Comparison of ENCODE assay signal across 8 mouse cellular contexts in genomic region chr17:47629717-47630677, GRCm38 (mm10). TPM values are rescaled to one million over a fixed set of nuclear protein-coding genes. Genes with fewer than 3 reads are reported as not detected.
DNase-seq lines count a peak whose midpoint lies in the region; ATAC-seq lines count a peak whose summit lies in the region.

No protein-coding gene starts in this region.

- intact Hi-C loops in gastrocnemius, postnatal 36 days (cut with DNase I), result loop anchor here (5.0 kb wide), 1 partner anchor 42 kb away; no protein-coding TSS in a partner anchor

- H3K27me3 ChIP-seq in kidney, embryonic 14.5 days (ENCODE audit: control insufficient read depth, insufficient read depth, low read length), result no peaks in the 10 kb centered on the region
- no peaks in the 10 kb centered on the region for H3K27me3 ChIP-seq in liver, embryonic 16.5 days (ENCODE audit: control insufficient read depth, insufficient read depth, low read depth, low read length)
- H3K27me3 ChIP-seq in neural tube, embryonic 14.5 days (ENCODE audit: control insufficient read depth, insufficient read depth, low read length), result no peaks in the 10 kb centered on the region

- under 1% methylated on average over 60 of the region's 61 CpGs for WGBS in kidney, embryonic 14.5 days
- WGBS in liver, embryonic 16.5 days (ENCODE audit: insufficient replicate concordance), result under 1% methylated on average over 52 of the region's 61 CpGs
- under 1% methylated on average over 57 of the region's 61 CpGs for WGBS in neural tube, embryonic 14.5 days

- H3K27ac ChIP-seq in kidney, embryonic 14.5 days (ENCODE audit: low read depth, low read length), result peak overlapping the region; percentile 85
- H3K27ac ChIP-seq in liver, embryonic 16.5 days (ENCODE audit: low read length), result peak overlapping the region; percentile 94
- H3K27ac ChIP-seq in neural tube, embryonic 14.5 days (ENCODE audit: low read depth, low read length), result peak overlapping the region; percentile 95

- DNase-seq in thymus, postnatal 0 days (ENCODE audit: low spot score), result peak; percentile 78
- no peak for DNase-seq in thymus, postnatal 25 days
- peak; percentile 48 to 60 for DNase-seq in cerebellum, postnatal 36 days
- DNase-seq in gastrocnemius, postnatal 36 days, result peak; percentile 29 to 37
- DNase-seq in adrenal gland, postnatal 25 days, result no peak

- peaks cover 24% of the 10 kb centered on the region for H3K4me1 ChIP-seq in kidney, embryonic 14.5 days (ENCODE audit: control insufficient read depth, insufficient read depth, low read length)
- peaks cover 33% of the 10 kb centered on the region for H3K4me1 ChIP-seq in liver, embryonic 16.5 days (ENCODE audit: control insufficient read depth, low read depth, low read length)
- peaks cover 19% of the 10 kb centered on the region for H3K4me1 ChIP-seq in neural tube, embryonic 14.5 days (ENCODE audit: control insufficient read depth, insufficient read depth, low read length)

- peak overlapping the region; percentile 73 for H3K4me3 ChIP-seq in kidney, embryonic 14.5 days (ENCODE audit: low read length)
- peak overlapping the region; percentile 82 for H3K4me3 ChIP-seq in liver, embryonic 16.5 days (ENCODE audit: low read depth, low read length)
- peak overlapping the region; percentile 63 for H3K4me3 ChIP-seq in neural tube, embryonic 14.5 days (ENCODE audit: low read depth, low read length)

- H3K9ac ChIP-seq in kidney, embryonic 14.5 days (ENCODE audit: low read depth, low read length), result peak overlapping the region; percentile 54
- peak overlapping the region; percentile 88 for H3K9ac ChIP-seq in liver, embryonic 16.5 days (ENCODE audit: low read depth, low read length)
- H3K9ac ChIP-seq in neural tube, embryonic 14.5 days (replicated peaks; ENCODE audit: low read depth, low read length), result peak overlapping the region; percentile 77

- no peaks in the 10 kb centered on the region for H3K9me3 ChIP-seq in kidney, embryonic 14.5 days (ENCODE audit: control insufficient read depth, low read length)
- H3K9me3 ChIP-seq in liver, embryonic 16.5 days (replicated peaks; ENCODE audit: control insufficient read depth, low read length), result no peaks in the 10 kb centered on the region
- no peaks in the 10 kb centered on the region for H3K9me3 ChIP-seq in neural tube, embryonic 14.5 days (ENCODE audit: control insufficient read depth, low read length)

- H3K4me2 ChIP-seq in kidney, embryonic 14.5 days (replicated peaks; ENCODE audit: low read depth, low read length), result peak overlapping the region; percentile 94
- H3K4me2 ChIP-seq in liver, embryonic 16.5 days (ENCODE audit: low read depth, low read length), result peak overlapping the region; percentile 100
- H3K4me2 ChIP-seq in neural tube, embryonic 14.5 days (ENCODE audit: low read depth, low read length), result peak overlapping the region; percentile 80

- H3K36me3 ChIP-seq in kidney, embryonic 14.5 days (ENCODE audit: control insufficient read depth, insufficient read depth, low read length), result peaks cover 15% of the 10 kb centered on the region; the same call in 1 of the 2 replicates
- H3K36me3 ChIP-seq in liver, embryonic 16.5 days (ENCODE audit: control insufficient read depth, insufficient read depth), result peaks cover 8% of the 10 kb centered on the region; the same call in 1 of the 2 replicates
- H3K36me3 ChIP-seq in neural tube, embryonic 14.5 days (ENCODE audit: control insufficient read depth, insufficient read depth, low read length), result no peaks in the 10 kb centered on the region

- peak; percentile 24 for ATAC-seq in kidney, embryonic 14.5 days (ENCODE audit: low FRiP score, low TSS enrichment)
- ATAC-seq in liver, embryonic 16.5 days (ENCODE audit: low read depth), result peak; percentile 65
- ATAC-seq in neural tube, embryonic 14.5 days (ENCODE audit: low read depth), result peak; percentile 58

RNA-seq across cellular contexts. Expression of gene Usp49, which starts 0.5 kb away (rescaled TPM):
- polyA plus RNA-seq in thymus, postnatal 0 days (2015; fragmentation: Nextera tagmentation; extraction: Ambion mirVana), result 3.9 and 4.6 TPM in 2 replicates
- total RNA-seq in gastrocnemius, postnatal 36 days (2021), result 1 to 10 TPM; 3.2 to 3.3 TPM
- 6.6 and 8.1 TPM in 2 replicates for polyA plus RNA-seq in kidney, embryonic 14.5 days (2014; fragmentation: Nextera tagmentation; extraction: Ambion mirVana)
- 2.9 and 3.6 TPM in 2 replicates for polyA plus RNA-seq in liver, embryonic 16.5 days (2015; fragmentation: Nextera tagmentation; extraction: Ambion mirVana)
- polyA plus RNA-seq in neural tube, embryonic 14.5 days (2014; fragmentation: Nextera tagmentation; extraction: Ambion mirVana), result 5.9 and 6.5 TPM in 2 replicates
- total RNA-seq in adrenal gland, postnatal 25 days (2021), result 8.8 and 9.3 TPM in 2 replicates

RNA-seq across cellular contexts. Expression of gene Gm20517, which starts 18.6 kb away (rescaled TPM):
- 1.8 TPM in 2 replicates for polyA plus RNA-seq in thymus, postnatal 0 days (2015; fragmentation: Nextera tagmentation; extraction: Ambion mirVana)
- total RNA-seq in gastrocnemius, postnatal 36 days (2021), result 1 to 10 TPM in 1 of 2 experiments, under 1 TPM in 1; 0.42 to 1.3 TPM
- polyA plus RNA-seq in kidney, embryonic 14.5 days (2014; fragmentation: Nextera tagmentation; extraction: Ambion mirVana), result 1.6 and 4.2 TPM in 2 replicates
- polyA plus RNA-seq in liver, embryonic 16.5 days (2015; fragmentation: Nextera tagmentation; extraction: Ambion mirVana), result 0.97 and 1.1 TPM in 2 replicates
- 2.3 and 2.9 TPM in 2 replicates for polyA plus RNA-seq in neural tube, embryonic 14.5 days (2014; fragmentation: Nextera tagmentation; extraction: Ambion mirVana)
- 1.4 and 3.9 TPM in 2 replicates for total RNA-seq in adrenal gland, postnatal 25 days (2021)

RNA-seq across cellular contexts. Expression of gene Med20, which starts 18.6 kb away (rescaled TPM):
- 46.9 and 50.1 TPM in 2 replicates for polyA plus RNA-seq in thymus, postnatal 0 days (2015; fragmentation: Nextera tagmentation; extraction: Ambion mirVana)
- 10 to 100 TPM; 12.9 to 14.9 TPM for total RNA-seq in gastrocnemius, postnatal 36 days (2021)
- 39.1 and 48.0 TPM in 2 replicates for polyA plus RNA-seq in kidney, embryonic 14.5 days (2014; fragmentation: Nextera tagmentation; extraction: Ambion mirVana)
- polyA plus RNA-seq in liver, embryonic 16.5 days (2015; fragmentation: Nextera tagmentation; extraction: Ambion mirVana), result 22.3 and 22.4 TPM in 2 replicates
- polyA plus RNA-seq in neural tube, embryonic 14.5 days (2014; fragmentation: Nextera tagmentation; extraction: Ambion mirVana), result 38.1 and 43.4 TPM in 2 replicates
- 38.7 and 40.5 TPM in 2 replicates for total RNA-seq in adrenal gland, postnatal 25 days (2021)

RNA-seq across cellular contexts. Expression of gene Bysl, which starts 18.7 kb away (rescaled TPM):
- polyA plus RNA-seq in thymus, postnatal 0 days (2015; fragmentation: Nextera tagmentation; extraction: Ambion mirVana), result 21.3 and 22.4 TPM in 2 replicates
- 10 to 100 TPM; 13.8 to 14.2 TPM for total RNA-seq in gastrocnemius, postnatal 36 days (2021)
- polyA plus RNA-seq in kidney, embryonic 14.5 days (2014; fragmentation: Nextera tagmentation; extraction: Ambion mirVana), result 19.5 and 24.4 TPM in 2 replicates
- 12.5 and 12.7 TPM in 2 replicates for polyA plus RNA-seq in liver, embryonic 16.5 days (2015; fragmentation: Nextera tagmentation; extraction: Ambion mirVana)
- polyA plus RNA-seq in neural tube, embryonic 14.5 days (2014; fragmentation: Nextera tagmentation; extraction: Ambion mirVana), result 32.7 and 35.0 TPM in 2 replicates
- total RNA-seq in adrenal gland, postnatal 25 days (2021), result 15.5 and 22.0 TPM in 2 replicates

RNA-seq across cellular contexts. Expression of gene Tomm6, which starts 58.2 kb away (rescaled TPM):
- polyA plus RNA-seq in thymus, postnatal 0 days (2015; fragmentation: Nextera tagmentation; extraction: Ambion mirVana), result 431 and 452 TPM in 2 replicates
- 100 to 1,000 TPM; 105 to 118 TPM for total RNA-seq in gastrocnemius, postnatal 36 days (2021)
- 415 and 493 TPM in 2 replicates for polyA plus RNA-seq in kidney, embryonic 14.5 days (2014; fragmentation: Nextera tagmentation; extraction: Ambion mirVana)
- 213 and 224 TPM in 2 replicates for polyA plus RNA-seq in liver, embryonic 16.5 days (2015; fragmentation: Nextera tagmentation; extraction: Ambion mirVana)
- polyA plus RNA-seq in neural tube, embryonic 14.5 days (2014; fragmentation: Nextera tagmentation; extraction: Ambion mirVana), result 296 and 305 TPM in 2 replicates
- 213 and 228 TPM in 2 replicates for total RNA-seq in adrenal gland, postnatal 25 days (2021)

Comparison
In these comparisons a context has a peak if more than half of its experiments do, and no peak if none do; other contexts are left out.
1. DNase-seq: peak in thymus, postnatal 0 days (single experiment), cerebellum, postnatal 36 days (2 of 2) and gastrocnemius, postnatal 36 days (2 of 2); none in thymus, postnatal 25 days (single experiment) and adrenal gland, postnatal 25 days (single experiment).
2. Peak in every context shown above with its lines, with median percentiles within 50 percentile points of each other: ATAC-seq, H3K27ac ChIP-seq, H3K4me2 ChIP-seq, H3K4me3 ChIP-seq and H3K9ac ChIP-seq.